8 mouse cellular contexts compared by ENCODE assay signal in the genomic region with DNA sequence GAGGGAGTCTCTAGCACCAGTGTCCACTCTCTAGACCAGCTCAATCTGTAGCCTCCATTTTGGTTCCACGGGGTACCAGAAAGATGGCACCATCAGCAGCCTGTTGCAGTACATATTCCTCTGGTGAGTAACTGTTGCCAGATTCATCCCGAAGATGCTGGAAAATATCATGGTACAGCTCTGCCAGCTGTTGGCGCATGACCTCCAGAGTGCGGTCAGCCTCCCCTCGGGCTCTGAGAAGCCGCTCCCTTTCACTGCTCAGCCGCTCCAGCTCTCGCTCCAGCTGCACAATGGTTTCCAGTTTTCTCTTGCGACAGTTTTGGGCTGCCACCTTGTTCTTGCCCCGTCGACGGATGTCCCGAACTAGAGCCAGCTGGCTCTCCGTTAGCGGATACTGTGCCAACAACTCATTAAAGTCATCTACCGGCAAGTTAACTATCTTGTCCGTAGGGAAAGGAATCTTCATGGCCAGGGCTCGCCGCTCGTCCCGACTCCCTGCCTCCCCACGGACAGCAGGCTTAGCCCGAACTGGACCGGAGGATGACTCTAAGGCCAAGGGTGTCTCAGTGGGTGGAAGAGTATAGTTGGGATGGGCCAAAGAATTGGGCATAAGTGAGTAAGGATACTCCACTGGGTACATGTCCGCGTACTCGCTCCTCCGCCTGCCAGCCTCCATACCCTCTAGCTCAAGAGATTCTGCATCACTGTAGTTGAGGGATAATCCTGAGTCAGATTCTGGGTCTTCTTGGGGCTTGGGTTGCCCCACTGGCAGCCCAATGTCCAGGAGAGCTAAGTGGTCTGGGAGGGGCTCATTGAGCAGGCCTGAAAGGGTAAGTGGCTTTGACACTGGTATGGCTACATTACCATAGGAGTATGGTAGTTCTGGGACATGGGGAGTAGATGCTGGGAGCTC. TPM values are rescaled to one million over a fixed set of nuclear protein-coding genes. Genes with fewer than 3 reads are reported as not detected.
DNase-seq lines count a peak whose midpoint lies in the region; ATAC-seq lines count a peak whose summit lies in the region.

No protein-coding gene starts in this region.

- 82% methylated on average over 28 of the region's 28 CpGs for WGBS in hindbrain, embryonic 13.5 days
- WGBS in midbrain, embryonic 13.5 days: 86% methylated on average over 28 of the region's 28 CpGs

- peaks cover 51% of the 10 kb centered on the region for H3K36me3 ChIP-seq in hindbrain, embryonic 13.5 days
- H3K36me3 ChIP-seq in midbrain, embryonic 13.5 days: peaks cover 46% of the 10 kb centered on the region

- H3K27ac ChIP-seq in hindbrain, embryonic 13.5 days: 0 out of 2 replicates have a peak overlapping the region, but pooled peaks have one; percentile 12
- no peak overlapping the region for H3K27ac ChIP-seq in midbrain, embryonic 13.5 days

- H3K4me2 ChIP-seq in hindbrain, embryonic 13.5 days: no peak overlapping the region
- no peak overlapping the region for H3K4me2 ChIP-seq in midbrain, embryonic 13.5 days (replicated peaks)

- no peak overlapping the region for H3K9ac ChIP-seq in hindbrain, embryonic 13.5 days
- no peak overlapping the region for H3K9ac ChIP-seq in midbrain, embryonic 13.5 days (replicated peaks)

- H3K27me3 ChIP-seq in hindbrain, embryonic 13.5 days: no peaks in the 10 kb centered on the region
- H3K27me3 ChIP-seq in midbrain, embryonic 13.5 days: no peaks in the 10 kb centered on the region

- no peak overlapping the region for H3K4me3 ChIP-seq in hindbrain, embryonic 13.5 days
- no peak overlapping the region for H3K4me3 ChIP-seq in midbrain, embryonic 13.5 days (replicated peaks)

- peaks cover 12% of the 10 kb centered on the region for H3K4me1 ChIP-seq in hindbrain, embryonic 13.5 days (replicated peaks)
- peaks cover 15% of the 10 kb centered on the region for H3K4me1 ChIP-seq in midbrain, embryonic 13.5 days (replicated peaks)

- ATAC-seq in hindbrain, embryonic 13.5 days (ENCODE audit: low FRiP score): peak; percentile 40; the same call in 1 of the 2 replicates
- ATAC-seq in midbrain, embryonic 13.5 days: 0 out of 2 replicates have a peak, but pooled peaks have one; percentile 38

- H3K9me3 ChIP-seq in hindbrain, embryonic 13.5 days: no peaks in the 10 kb centered on the region
- no peaks in the 10 kb centered on the region for H3K9me3 ChIP-seq in midbrain, embryonic 13.5 days

- peak; percentile 31 for DNase-seq in adrenal gland, postnatal 14 days
- no peak for DNase-seq in adrenal gland, adult 8-10 months
- DNase-seq in lung, postnatal 4 days: peak; percentile 14 to 54
- DNase-seq in lung, adult 18-20 months: no peak
- no peak for DNase-seq in adipocyte (ENCODE audit: low spot score)
- no peak for DNase-seq in ovary, postnatal 10 days (ENCODE audit: low spot score)

RNA-seq across cellular contexts. Expression of a gene that starts 8.4 kb away (rescaled TPM):
- 273 and 322 TPM in 2 replicates for total RNA-seq in adrenal gland, postnatal 14 days (2021)
- total RNA-seq in adrenal gland, adult 8-10 months (2022): 100 to 1,000 TPM; 151 to 278 (median 211) TPM
- polyA plus RNA-seq in hindbrain, embryonic 13.5 days (2015; fragmentation: Nextera tagmentation; extraction: Ambion mirVana): 901 and 926 TPM in 2 replicates
- 1,022 and 1,113 TPM in 2 replicates for polyA plus RNA-seq in midbrain, embryonic 13.5 days (2015; fragmentation: Nextera tagmentation; extraction: Ambion mirVana)

RNA-seq across cellular contexts. Expression of a gene that starts 9.0 kb away (rescaled TPM):
- 73.0 and 73.8 TPM in 2 replicates for total RNA-seq in adrenal gland, postnatal 14 days (2021)
- total RNA-seq in adrenal gland, adult 8-10 months (2022): 100 to 1,000 TPM in 1 of 4 experiments, 10 to 100 TPM in 3; 74.3 to 104 (median 93.3) TPM
- polyA plus RNA-seq in hindbrain, embryonic 13.5 days (2015; fragmentation: Nextera tagmentation; extraction: Ambion mirVana): 143 and 144 TPM in 2 replicates
- polyA plus RNA-seq in midbrain, embryonic 13.5 days (2015; fragmentation: Nextera tagmentation; extraction: Ambion mirVana): 146 and 164 TPM in 2 replicates

RNA-seq across cellular contexts. Expression of a gene that starts 9.5 kb away (rescaled TPM):
- 1.0 and 4.7 TPM in 2 replicates for total RNA-seq in adrenal gland, postnatal 14 days (2021)
- under 1 TPM in 3 of 4 experiments, not detected in 1; 0.24 to 0.44 (median 0.37) TPM for total RNA-seq in adrenal gland, adult 8-10 months (2022)
- polyA plus RNA-seq in hindbrain, embryonic 13.5 days (2015; fragmentation: Nextera tagmentation; extraction: Ambion mirVana): 1.1 and 1.4 TPM in 2 replicates
- 0.75 and 0.82 TPM in 2 replicates for polyA plus RNA-seq in midbrain, embryonic 13.5 days (2015; fragmentation: Nextera tagmentation; extraction: Ambion mirVana)

RNA-seq across cellular contexts. Expression of a gene that starts 23.9 kb away (rescaled TPM):
- 118 and 125 TPM in 2 replicates for total RNA-seq in adrenal gland, postnatal 14 days (2021)
- 100 to 1,000 TPM; 156 to 167 (median 161) TPM for total RNA-seq in adrenal gland, adult 8-10 months (2022)
- polyA plus RNA-seq in hindbrain, embryonic 13.5 days (2015; fragmentation: Nextera tagmentation; extraction: Ambion mirVana): 219 and 222 TPM in 2 replicates
- 218 and 221 TPM in 2 replicates for polyA plus RNA-seq in midbrain, embryonic 13.5 days (2015; fragmentation: Nextera tagmentation; extraction: Ambion mirVana)

Comparison
In these comparisons a context has a peak if more than half of its experiments do, and no peak if none do; other contexts are left out.
1. DNase-seq: peak in adrenal gland, postnatal 14 days (single experiment) and lung, postnatal 4 days (2 of 2); none in adrenal gland, adult 8-10 months (single experiment), lung, adult 18-20 months (0 of 2), adipocyte (single experiment) and ovary, postnatal 10 days (single experiment).